Comparison of ENCODE assay signal across 8 mouse cellular contexts in the genomic region with DNA sequence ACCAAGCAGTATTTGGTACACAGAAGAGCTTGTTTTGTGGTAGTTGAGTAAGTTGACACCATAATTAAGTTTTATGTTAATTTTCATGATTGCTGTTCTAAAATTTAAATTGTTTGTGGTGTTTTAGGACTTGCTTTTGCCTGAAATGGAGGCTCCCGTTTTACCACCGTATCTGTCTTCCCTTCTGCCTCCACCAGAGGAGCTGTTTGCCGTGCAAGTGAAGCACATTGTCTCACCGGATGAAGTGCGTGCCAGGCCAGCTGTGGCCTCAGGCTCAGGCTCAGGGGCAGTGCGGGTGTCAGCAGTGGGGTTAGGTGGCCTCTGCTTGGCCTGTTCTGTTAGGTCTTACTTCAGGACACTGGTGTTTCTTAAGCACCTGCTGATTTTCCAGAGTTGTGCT.
A peak's percentile ranks its signal among the peaks of the same experiment; 100 is the strongest.
DNase-seq lines count a peak whose midpoint lies in the region; ATAC-seq and TF ChIP-seq lines count a peak whose summit lies in the region.
"Had no signal": no experiment of that assay in that cellular context is flagged by ENCODE, and none has a peak within 500 bp of the region (broad histone marks: within the 10 kb centered on the region; RNA-seq: fewer than 3 reads in every experiment).

No protein-coding gene starts in this region.

- no peak overlapping the region for H3K4me3 ChIP-seq in midbrain, postnatal 0 days (ENCODE audit: low read depth, low read length)
- H3K4me3 ChIP-seq in heart, embryonic 12.5 days = no peak overlapping the region
- H3K4me3 ChIP-seq: embryonic facial prominence, embryonic 13.5 days had no signal

- CTCF ChIA-PET in Patski (lab: Charles Lee) = no interaction called here

- no peaks in the 10 kb centered on the region for H3K4me1 ChIP-seq in midbrain, postnatal 0 days (ENCODE audit: insufficient read depth, low read length)
- no peaks in the 10 kb centered on the region for H3K4me1 ChIP-seq in heart, embryonic 12.5 days (replicated peaks)
- H3K4me1 ChIP-seq: embryonic facial prominence, embryonic 13.5 days had no signal

- DNase-seq in kidney, postnatal 10 days = peak; percentile 25
- no peak for DNase-seq in kidney, adult 11 months
- DNase-seq in Patski (ENCODE audit: low read depth, low spot score) = no peak
- peak; percentile 57 for DNase-seq in embryo, embryonic 9.5 days (ENCODE audit: extremely low spot score)
- peak; percentile 2 for DNase-seq in midbrain, postnatal 0 days (ENCODE audit: low spot score)
- no peak for DNase-seq in urinary bladder, postnatal 36 days (ENCODE audit: low spot score in 2 of 2)

- POLR2A ChIA-PET in Patski (lab: Charles Lee) = no interaction called here

- no peaks in the 10 kb centered on the region for H3K36me3 ChIP-seq in midbrain, postnatal 0 days (ENCODE audit: insufficient read depth, low read length)
- no peaks in the 10 kb centered on the region for H3K36me3 ChIP-seq in heart, embryonic 12.5 days
- H3K36me3 ChIP-seq: embryonic facial prominence, embryonic 13.5 days had no signal

- H3K9ac ChIP-seq in midbrain, postnatal 0 days (replicated peaks; ENCODE audit: low read length, poor library complexity, severe bottlenecking) = no peak overlapping the region
- H3K9ac ChIP-seq in heart, embryonic 12.5 days = no peak overlapping the region
- H3K9ac ChIP-seq: embryonic facial prominence, embryonic 13.5 days had no signal

- no peak overlapping the region for H3K4me2 ChIP-seq in midbrain, postnatal 0 days (ENCODE audit: low read depth, low read length, poor library complexity, severe bottlenecking)
- H3K4me2 ChIP-seq in heart, embryonic 12.5 days = no peak overlapping the region
- H3K4me2 ChIP-seq: embryonic facial prominence, embryonic 13.5 days had no signal

- TF ChIP-seq CTCF in Patski (IDR thresholded peaks at IDR 0.05) = peak; percentile 43
- peak; percentile 61 for TF ChIP-seq CTCF in midbrain, postnatal 0 days (IDR thresholded peaks at IDR 0.05)

- ATAC-seq in Patski = no peak
- ATAC-seq in midbrain, postnatal 0 days (ENCODE audit: low FRiP score) = 0 out of 2 replicates have a peak, but pooled peaks have one; percentile 27
- no peak for ATAC-seq in heart, embryonic 12.5 days (ENCODE audit: insufficient number of reproducible peaks, low FRiP score)

- H3K9me3 ChIP-seq in midbrain, postnatal 0 days (ENCODE audit: low read length) = no peaks in the 10 kb centered on the region
- H3K9me3 ChIP-seq in heart, embryonic 12.5 days (replicated peaks) = no peaks in the 10 kb centered on the region
- H3K9me3 ChIP-seq: embryonic facial prominence, embryonic 13.5 days had no signal

- H3K27ac ChIP-seq in midbrain, postnatal 0 days (ENCODE audit: low read depth, low read length) = no peak overlapping the region
- H3K27ac ChIP-seq in heart, embryonic 12.5 days (ENCODE audit: poor library complexity, severe bottlenecking) = no peak overlapping the region
- H3K27ac ChIP-seq: embryonic facial prominence, embryonic 13.5 days had no signal

- WGBS in midbrain, postnatal 0 days = 27% methylated on average over 6 of the region's 6 CpGs
- 21% methylated on average over 6 of the region's 6 CpGs for WGBS in heart, embryonic 12.5 days

- peaks cover 43% of the 10 kb centered on the region for H3K27me3 ChIP-seq in Patski
- no peaks in the 10 kb centered on the region for H3K27me3 ChIP-seq in midbrain, postnatal 0 days (ENCODE audit: insufficient read depth, low read length)
- no peaks in the 10 kb centered on the region for H3K27me3 ChIP-seq in heart, embryonic 12.5 days (replicated peaks)
- H3K27me3 ChIP-seq: embryonic facial prominence, embryonic 13.5 days had no signal

- in situ Hi-C loops in Patski (cut with MboI; ENCODE audit: low pct_unique_long_range_greater_than_20kb) = no loop called here

Comparison
In these comparisons a context has a peak if more than half of its experiments do, and no peak if none do; other contexts are left out.
1. DNase-seq: peak in kidney, postnatal 10 days (single experiment), embryo, embryonic 9.5 days (single experiment) and midbrain, postnatal 0 days (single experiment); none in kidney, adult 11 months (single experiment), Patski (single experiment) and urinary bladder, postnatal 36 days (0 of 2).